Comparison of ENCODE assay signal across 9 mouse cellular contexts in genomic region chr6:34479531-34479930, GRCm38 (mm10). TPM values are rescaled to one million over a fixed set of nuclear protein-coding genes. Genes with fewer than 3 reads are reported as not detected.
DNase-seq lines count a peak whose midpoint lies in the region; ATAC-seq and TF ChIP-seq lines count a peak whose summit lies in the region.
"Had no signal": no experiment of that assay in that cellular context is flagged by ENCODE, and none has a peak within 500 bp of the region (broad histone marks: within the 10 kb centered on the region; RNA-seq: fewer than 3 reads in every experiment).

No protein-coding gene starts in this region.

- H3K27ac ChIP-seq in forebrain, embryonic 14.5 days (ENCODE audit: low read depth, low read length): no peak overlapping the region
- no peak overlapping the region for H3K27ac ChIP-seq in forebrain, postnatal 0 days (ENCODE audit: low read depth, low read length)
- no peak overlapping the region for H3K27ac ChIP-seq in CH12.LX (ENCODE audit: insufficient read depth, low read depth)
- H3K27ac ChIP-seq in intestine, postnatal 0 days (ENCODE audit: low read depth, low read length): peak overlapping the region; percentile 77
- H3K27ac ChIP-seq in liver, embryonic 14.5 days: peak overlapping the region; percentile 65; the same call in 1 of the 2 replicates

- no peak for ATAC-seq in forebrain, embryonic 14.5 days
- ATAC-seq in forebrain, postnatal 0 days: no peak
- ATAC-seq in intestine, postnatal 0 days: peak; percentile 29
- no peak for ATAC-seq in liver, embryonic 14.5 days (ENCODE audit: insufficient read depth)
- no peak for ATAC-seq in erythroid progenitor cell, adult 5-6 weeks (replicated peaks; ENCODE audit: low FRiP score, poor library complexity, severe bottlenecking)
- ATAC-seq: activated CD4-positive, CD25-positive, alpha-beta regulatory T cell, adult 4 months had no signal

- H3K4me3 ChIP-seq in forebrain, embryonic 14.5 days (ENCODE audit: low read depth, low read length): no peak overlapping the region
- no peak overlapping the region for H3K4me3 ChIP-seq in forebrain, postnatal 0 days (ENCODE audit: low read depth, low read length)
- peak overlapping the region in 1 of 3 experiments; percentile 4 for H3K4me3 ChIP-seq in CH12.LX (replicated peaks in 1 of 3; ENCODE audit: low read depth in 2 of 3, low read length in 2 of 3, poor library complexity in 1 of 3)
- no peak overlapping the region for H3K4me3 ChIP-seq in intestine, postnatal 0 days (ENCODE audit: low read depth, low read length)
- peak overlapping the region; percentile 30 to 95; a peak in 3 of 4 replicates for H3K4me3 ChIP-seq in liver, embryonic 14.5 days (ENCODE audit: insufficient read depth in 1 of 2, low read depth in 2 of 2, low read length in 2 of 2)

- H3K4me1 ChIP-seq in forebrain, embryonic 14.5 days (ENCODE audit: control insufficient read depth, insufficient read depth, low read length): peaks cover 34% of the 10 kb centered on the region
- H3K4me1 ChIP-seq in forebrain, postnatal 0 days (ENCODE audit: insufficient read depth): peaks cover 14% of the 10 kb centered on the region
- peaks cover 18 to 50% of the 10 kb centered on the region in 2 experiments for H3K4me1 ChIP-seq in CH12.LX (ENCODE audit: control insufficient read depth in 1 of 2, insufficient read depth in 2 of 2)
- peaks cover 4% of the 10 kb centered on the region; the same call in 1 of the 2 replicates for H3K4me1 ChIP-seq in intestine, postnatal 0 days (replicated peaks; ENCODE audit: control insufficient read depth, insufficient read depth, low read length)
- peaks cover 41 to 54% of the 10 kb centered on the region in 2 experiments for H3K4me1 ChIP-seq in liver, embryonic 14.5 days (replicated peaks; ENCODE audit: control insufficient read depth in 2 of 2, insufficient read depth in 2 of 2, low read length in 1 of 2)

- WGBS in forebrain, embryonic 14.5 days: 43% methylated on average over 8 of the region's 8 CpGs
- 33% methylated on average over 8 of the region's 8 CpGs for WGBS in forebrain, postnatal 0 days
- WGBS in intestine, postnatal 0 days: 16% methylated on average over 8 of the region's 8 CpGs
- 29% methylated on average over 8 of the region's 8 CpGs for WGBS in liver, embryonic 14.5 days (ENCODE audit: insufficient replicate concordance)

- TF ChIP-seq RAD21 in CH12.LX (IDR thresholded peaks at IDR 0.05; ENCODE audit: low read depth, low read length): no peak

- no peak for DNase-seq in forebrain, embryonic 14.5 days (ENCODE audit: low spot score)
- no peak for DNase-seq in forebrain, postnatal 0 days
- peak; percentile 35 for DNase-seq in CH12.LX (ENCODE audit: extremely low read depth)
- DNase-seq in liver, embryonic 14.5 days (ENCODE audit: low read depth in 3 of 3, low spot score in 3 of 3): no peak
- no peak for DNase-seq in cerebellum, adult 9-10 months
- DNase-seq in cerebellum, adult 9-11 months: no peak

- in situ Hi-C loops in CH12.LX (cut with MboI; ENCODE audit: low pct_ligation_motif_present, low pct_unique_long_range_greater_than_20kb, low sequenced_read_pairs): no loop called here

- H3K27me3 ChIP-seq in forebrain, embryonic 14.5 days (replicated peaks; ENCODE audit: control insufficient read depth, insufficient read depth, low read length): no peaks in the 10 kb centered on the region
- no peaks in the 10 kb centered on the region for H3K27me3 ChIP-seq in forebrain, postnatal 0 days (ENCODE audit: insufficient read depth, low read length)
- no peaks in the 10 kb centered on the region for H3K27me3 ChIP-seq in CH12.LX (replicated peaks)
- H3K27me3 ChIP-seq in intestine, postnatal 0 days (replicated peaks; ENCODE audit: control insufficient read depth, insufficient read depth, low read length): no peaks in the 10 kb centered on the region
- H3K27me3 ChIP-seq in liver, embryonic 14.5 days (ENCODE audit: control insufficient read depth, insufficient read depth, low read length): no peaks in the 10 kb centered on the region

- TF ChIP-seq EP300 in CH12.LX (IDR thresholded peaks at IDR 0.05; ENCODE audit: low read length): no peak
- no peak for TF ChIP-seq EP300 in liver, embryonic 14.5 days (IDR thresholded peaks at IDR 0.05; ENCODE audit: low read depth)

- no peaks in the 10 kb centered on the region for H3K36me3 ChIP-seq in forebrain, embryonic 14.5 days (ENCODE audit: control insufficient read depth, insufficient read depth, low read length)
- H3K36me3 ChIP-seq in forebrain, postnatal 0 days (ENCODE audit: insufficient read depth): no peaks in the 10 kb centered on the region
- peaks cover 0 to 2% of the 10 kb centered on the region in 2 experiments for H3K36me3 ChIP-seq in CH12.LX (replicated peaks in 1 of 2; ENCODE audit: control insufficient read depth in 1 of 2, insufficient read depth in 1 of 2, low read length in 1 of 2)
- H3K36me3 ChIP-seq in intestine, postnatal 0 days (ENCODE audit: control insufficient read depth, insufficient read depth): no peaks in the 10 kb centered on the region
- no peaks in the 10 kb centered on the region; the same call in none of the 2 replicates for H3K36me3 ChIP-seq in liver, embryonic 14.5 days (replicated peaks; ENCODE audit: control insufficient read depth, insufficient read depth, low read depth)

- TF ChIP-seq CTCF in forebrain, postnatal 0 days (IDR thresholded peaks at IDR 0.05; ENCODE audit: low read depth): no peak
- no peak for TF ChIP-seq CTCF in CH12.LX (conservative IDR thresholded peaks at IDR 0.05 in 1 of 2, IDR thresholded peaks at IDR 0.05 in 1 of 2; ENCODE audit: low read depth in 2 of 2, low read length in 2 of 2)
- TF ChIP-seq CTCF in intestine, postnatal 0 days (IDR thresholded peaks at IDR 0.05; ENCODE audit: low read depth): no peak
- no peak for TF ChIP-seq CTCF in liver, embryonic 14.5 days (IDR thresholded peaks at IDR 0.05; ENCODE audit: low read depth)

- dilution Hi-C loops in CH12.LX (cut with MboI; ENCODE audit: extremely low pct_ligation_motif_present, extremely low pct_unique_long_range_greater_than_20kb, low sequenced_read_pairs): no loop called here

- no peaks in the 10 kb centered on the region for H3K9me3 ChIP-seq in forebrain, embryonic 14.5 days (replicated peaks; ENCODE audit: control insufficient read depth, low read length)
- no peaks in the 10 kb centered on the region for H3K9me3 ChIP-seq in forebrain, postnatal 0 days (ENCODE audit: low read length)
- H3K9me3 ChIP-seq in CH12.LX (replicated peaks; ENCODE audit: low read length): no peaks in the 10 kb centered on the region
- no peaks in the 10 kb centered on the region for H3K9me3 ChIP-seq in intestine, postnatal 0 days (ENCODE audit: control insufficient read depth)
- no peaks in the 10 kb centered on the region for H3K9me3 ChIP-seq in liver, embryonic 14.5 days (ENCODE audit: control insufficient read depth, low read length)

- H3K79me2 ChIP-seq in CH12.LX (replicated peaks; ENCODE audit: control insufficient read depth, extremely low read depth, insufficient read depth, poor library complexity, severe bottlenecking): peaks cover 4% of the 10 kb centered on the region; the same call in 1 of the 2 replicates

- TF ChIP-seq POLR2A in CH12.LX (IDR thresholded peaks at IDR 0.05; ENCODE audit: low read depth, low read length): no peak

- no peak overlapping the region for H3K9ac ChIP-seq in forebrain, embryonic 14.5 days (ENCODE audit: low read length)
- no peak overlapping the region for H3K9ac ChIP-seq in forebrain, postnatal 0 days
- peak overlapping the region; percentile 54 for H3K9ac ChIP-seq in CH12.LX (ENCODE audit: insufficient read depth, low read depth)
- peak overlapping the region; percentile 0; the same call in 1 of the 2 replicates for H3K9ac ChIP-seq in intestine, postnatal 0 days (ENCODE audit: low read depth, low read length)
- H3K9ac ChIP-seq in liver, embryonic 14.5 days (replicated peaks): peak overlapping the region; percentile 58

- peak overlapping the region; percentile 34; the same call in 1 of the 2 replicates for H3K4me2 ChIP-seq in forebrain, embryonic 14.5 days (ENCODE audit: low read length)
- no peak overlapping the region for H3K4me2 ChIP-seq in forebrain, postnatal 0 days (ENCODE audit: low read depth)
- peak overlapping the region; percentile 84 for H3K4me2 ChIP-seq in CH12.LX (ENCODE audit: insufficient read depth, low read depth, poor library complexity, severe bottlenecking)
- H3K4me2 ChIP-seq in intestine, postnatal 0 days (replicated peaks; ENCODE audit: low read depth): peak overlapping the region; percentile 81
- H3K4me2 ChIP-seq in liver, embryonic 14.5 days (ENCODE audit: low read depth): peak overlapping the region; percentile 78

TF ChIP-seq in CH12.LX, 34 proteins besides CTCF, POLR2A, EP300 and RAD21:
- TF ChIP-seq NRF1 (IDR thresholded peaks at IDR 0.05; ENCODE audit: low read depth, low read length): no peak
- 0 out of 2 replicates have a peak, but pooled peaks have one; percentile 17 for TF ChIP-seq SIN3A (IDR thresholded peaks at IDR 0.05; ENCODE audit: low read length)
- peak; percentile 45; the same call in 1 of the 2 replicates for TF ChIP-seq MAX (IDR thresholded peaks at IDR 0.05; ENCODE audit: low read length)
- TF ChIP-seq SMC3 (IDR thresholded peaks at IDR 0.05; ENCODE audit: low read depth, low read length): no peak
- no peak for TF ChIP-seq MEF2A (IDR thresholded peaks at IDR 0.05; ENCODE audit: borderline replicate concordance, low read depth, low read length)
TF ChIP-seq in CH12.LX: peak in this region for 2.

RNA-seq across cellular contexts. Expression of gene Bpgm, which starts 3.5 kb away (rescaled TPM):
- polyA plus RNA-seq in forebrain, embryonic 14.5 days (2014; fragmentation: Nextera tagmentation; extraction: Ambion mirVana): 66.1 and 84.3 TPM in 2 replicates
- total RNA-seq in forebrain, postnatal 0 days (2014; rRNA removed): 49.6 and 49.9 TPM in 2 replicates
- 70.3 and 72.6 TPM in 2 replicates for polyA plus RNA-seq in forebrain, postnatal 0 days (2015; fragmentation: Nextera tagmentation; extraction: Ambion mirVana)
- total RNA-seq in CH12.LX (2012; rRNA removed) (12.7 and 15.8 TPM in 2 replicates), CH12.LX (2014; rRNA removed) (10.9 and 12.4 TPM in 2 replicates)
- 10.8 and 11.6 TPM in 2 replicates for polyA plus RNA-seq in CH12.LX (2012; ENCODE audit: insufficient read length, low read depth)
- polyA plus RNA-seq in intestine, postnatal 0 days (2015; fragmentation: Nextera tagmentation; extraction: Ambion mirVana): 70.8 and 73.1 TPM in 2 replicates
- polyA plus RNA-seq in liver, embryonic 14.5 days (2012; rRNA removed): 84.9 and 140 TPM in 2 replicates
- 136 and 143 TPM in 2 replicates for polyA plus RNA-seq in liver, embryonic 14.5 days (2014; fragmentation: Nextera tagmentation; extraction: Ambion mirVana)
- 61.6 and 83.8 TPM in 2 replicates for total RNA-seq in erythroid progenitor cell, adult 5-6 weeks (2015; ENCODE audit: low replicate concordance)
- 139 and 182 TPM in 2 replicates for total RNA-seq in erythroid progenitor cell, adult 5-6 weeks (2017; ENCODE audit: low replicate concordance)

Comparison
In these comparisons a context has a peak if more than half of its experiments do, and no peak if none do; other contexts are left out.
1. H3K27ac ChIP-seq: peak in intestine, postnatal 0 days (single experiment) and liver, embryonic 14.5 days (single experiment); none in forebrain, embryonic 14.5 days (single experiment), forebrain, postnatal 0 days (single experiment) and CH12.LX (single experiment).
2. H3K4me3 ChIP-seq: peak in liver, embryonic 14.5 days (2 of 2); none in forebrain, embryonic 14.5 days (single experiment), forebrain, postnatal 0 days (single experiment) and intestine, postnatal 0 days (single experiment).
3. H3K9ac ChIP-seq: peak in CH12.LX (single experiment), intestine, postnatal 0 days (single experiment) and liver, embryonic 14.5 days (single experiment); none in forebrain, embryonic 14.5 days (single experiment) and forebrain, postnatal 0 days (single experiment).